Mouse (Mus musculus) hindbrain, embryonic 13.5 days (tissue): Measurements from ENCODE around the gene B430306N03Rik. TPM values are rescaled to one million over a fixed set of nuclear protein-coding genes. Genes with fewer than 3 reads are reported as not detected.

Experiments used
- ATAC-seq: fragments of 200-750 bp; cut with Nextera tagmentation; 2 replicates; pipeline ENCODE4 v1.8.0; 2017; ENCODE audit warnings: moderate TSS enrichment; ENCODE audit not compliant: low FRiP score
- H3K27ac ChIP-seq: fragments of 300-500 bp; sonication (generic); 2 replicates; pipeline ENCODE4 v1.5.1; 2015; ENCODE audit warnings: inconsistent platforms, mild to moderate bottlenecking, moderate library complexity
- H3K27me3 ChIP-seq: fragments of 300-500 bp; sonication (generic); 2 replicates; pipeline ENCODE4 v1.6.1; 2015; ENCODE audit warnings: mild to moderate bottlenecking, inconsistent platforms
- H3K36me3 ChIP-seq: fragments of 300-500 bp; sonication (generic); 2 replicates; pipeline ENCODE4 v1.6.1; 2015; ENCODE audit warnings: mild to moderate bottlenecking, inconsistent platforms
- H3K4me1 ChIP-seq: fragments of 300-500 bp; sonication (generic); replicated peaks from 2 replicates; pipeline ENCODE4 v1.6.1; 2015; ENCODE audit warnings: inconsistent platforms
- H3K4me2 ChIP-seq: fragments of 300-500 bp; sonication (generic); 2 replicates; pipeline ENCODE4 v1.6.1; 2015; ENCODE audit warnings: inconsistent platforms, mild to moderate bottlenecking, moderate library complexity
- H3K4me3 ChIP-seq: fragments of 300-500 bp; sonication (generic); 2 replicates; pipeline ENCODE4 v1.5.1; 2015; ENCODE audit warnings: mild to moderate bottlenecking, inconsistent platforms
- H3K9ac ChIP-seq: fragments of 300-500 bp; sonication (generic); 2 replicates; pipeline ENCODE4 v1.6.1; 2015; ENCODE audit warnings: mild to moderate bottlenecking, inconsistent platforms
- H3K9me3 ChIP-seq: fragments of 300-500 bp; sonication (generic); 2 replicates; pipeline ENCODE4 v1.6.1; 2016; ENCODE audit warnings: inconsistent platforms
- WGBS: fragments of 180-500 bp; shearing (Covaris S2); methylation state at CpG from one replicate; pipeline ENCODE4 v1.1.7; 2015; 5-methylcytosine and 5-hydroxymethylcytosine counted together
- polyA plus RNA-seq: library from polyadenylated mRNA; unstranded; fragments of >200 nt; fragmentation: Nextera tagmentation; extraction: Ambion mirVana; gene quantifications from 2 replicates; pipeline ENCODE4 v1.2.1, GENCODE M21; 2015

The B430306N03Rik gene
- polyA plus RNA-seq, 1 experiment from 2014 or later, result 0.14 TPM

DNA sequence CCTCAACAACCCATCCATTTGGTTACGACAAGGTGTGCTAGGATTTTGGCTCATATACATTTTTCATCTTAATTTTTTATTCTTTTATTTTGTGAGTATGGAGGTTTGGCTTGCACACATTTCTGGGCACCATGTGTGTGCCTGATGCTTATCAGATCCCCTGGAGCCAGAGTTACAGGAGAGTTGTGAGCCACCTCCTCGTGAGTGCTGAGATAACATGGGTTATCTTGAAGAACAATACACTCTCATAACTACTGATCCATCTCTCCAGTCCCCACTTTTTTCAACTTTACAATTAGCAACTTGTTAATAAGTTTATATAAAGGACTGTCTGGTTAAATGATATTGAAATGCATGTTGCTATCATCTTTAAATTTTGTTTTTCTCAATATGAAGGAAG, 5.3 kb downstream of the B430306N03Rik start:
- no peak for ATAC-seq
- Histone ChIP-seq H3K4me3 (no peak overlapping the region), H3K36me3 (no peaks in the 10 kb centered on the region), H3K4me1 (no peaks in the 10 kb centered on the region), H3K9me3 (no peaks in the 10 kb centered on the region), H3K27ac (no peak overlapping the region), H3K9ac (no peak overlapping the region), H3K4me2 (no peak overlapping the region), H3K27me3 (no peaks in the 10 kb centered on the region)
- 87% methylated on average over 2 of the region's 2 CpGs for WGBS

- WGBS, result 65% methylated on average over 3 of the region's 3 CpGs
- no peak overlapping the region for H3K9ac ChIP-seq
- H3K4me2 ChIP-seq, result no peak overlapping the region
- no peaks in the 10 kb centered on the region for H3K27me3 ChIP-seq
- H3K4me3 ChIP-seq, result no peak overlapping the region
- no peaks in the 10 kb centered on the region for H3K36me3 ChIP-seq
- H3K4me1 ChIP-seq, result no peaks in the 10 kb centered on the region
- no peak for ATAC-seq
- H3K9me3 ChIP-seq, result no peaks in the 10 kb centered on the region
- no peak overlapping the region for H3K27ac ChIP-seq
Observed at GRCm38 (mm10) chr17:48323236-48323635, 7.3 kb downstream of the B430306N03Rik start.

DNA sequence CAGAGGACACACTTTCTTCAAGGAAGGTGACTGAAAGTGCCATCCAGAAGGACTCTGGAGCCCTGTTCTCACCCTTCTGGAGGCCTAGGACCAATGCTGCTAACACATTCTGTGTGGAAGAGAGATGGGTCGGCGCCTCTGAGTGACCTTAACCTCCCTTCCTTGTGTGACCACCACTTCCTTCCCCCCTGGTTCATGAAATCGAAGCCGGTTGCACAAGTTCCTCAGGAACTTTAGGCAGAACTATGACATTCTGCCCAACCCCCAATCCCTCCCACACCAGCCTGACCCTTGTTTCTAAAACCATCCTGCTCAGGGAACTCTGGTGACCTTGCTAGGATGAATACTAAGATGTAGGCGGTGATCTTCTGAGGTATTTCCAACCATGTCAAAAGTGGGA, 8.3 kb downstream of the B430306N03Rik start:
- WGBS, result 92% methylated on average over 5 of the region's 5 CpGs
- no peak overlapping the region for H3K4me3 ChIP-seq
- no peak overlapping the region for H3K9ac ChIP-seq
- H3K4me1 ChIP-seq, result no peaks in the 10 kb centered on the region
- H3K27ac ChIP-seq, result no peak overlapping the region
- H3K4me2 ChIP-seq, result no peak overlapping the region
- no peaks in the 10 kb centered on the region for H3K27me3 ChIP-seq
- H3K36me3 ChIP-seq, result no peaks in the 10 kb centered on the region
- no peak for ATAC-seq
- H3K9me3 ChIP-seq, result no peaks in the 10 kb centered on the region

DNA sequence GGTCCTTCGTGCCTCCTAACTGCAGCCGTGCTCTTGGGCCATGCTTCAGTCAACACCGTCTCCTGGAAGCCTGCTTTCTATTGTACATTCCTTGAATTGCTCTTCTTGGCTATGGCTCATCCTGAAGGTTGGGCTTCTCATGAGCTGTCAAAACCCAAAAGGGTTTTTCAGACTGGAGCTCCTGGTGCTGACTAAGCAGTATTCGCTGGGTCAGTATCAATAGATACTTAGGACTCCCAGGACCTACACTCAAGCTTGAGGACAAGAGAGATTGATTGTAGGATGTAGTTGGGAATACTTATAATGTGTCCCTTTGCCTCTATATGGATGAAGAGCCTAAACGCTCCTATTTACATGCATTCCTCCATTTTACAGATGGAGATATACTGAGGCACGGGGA, 9.2 kb downstream of the B430306N03Rik start:
- H3K4me2 ChIP-seq, result no peak overlapping the region
- no peaks in the 10 kb centered on the region for H3K4me1 ChIP-seq
- ATAC-seq, result no peak
- H3K9me3 ChIP-seq, result no peaks in the 10 kb centered on the region
- 97% methylated on average over 6 of the region's 6 CpGs for whole genome bisulfite sequencing
- H3K9ac ChIP-seq, result no peak overlapping the region
- no peak overlapping the region for H3K27ac ChIP-seq
- H3K27me3 ChIP-seq, result no peaks in the 10 kb centered on the region
- no peak overlapping the region for H3K4me3 ChIP-seq
- H3K36me3 ChIP-seq, result no peaks in the 10 kb centered on the region

- Histone ChIP-seq H3K4me3 (no peak overlapping the region), H3K4me2 (no peak overlapping the region), H3K9ac (no peak overlapping the region), H3K27me3 (no peaks in the 10 kb centered on the region), H3K36me3 (no peaks in the 10 kb centered on the region), H3K27ac (no peak overlapping the region), H3K9me3 (no peaks in the 10 kb centered on the region), H3K4me1 (no peaks in the 10 kb centered on the region)
- 93% methylated on average over 11 of the region's 11 CpGs for WGBS
- ATAC-seq, result no peak
Observed at GRCm38 (mm10) chr17:48325638-48326037, 9.7 kb downstream of the B430306N03Rik start.

DNA sequence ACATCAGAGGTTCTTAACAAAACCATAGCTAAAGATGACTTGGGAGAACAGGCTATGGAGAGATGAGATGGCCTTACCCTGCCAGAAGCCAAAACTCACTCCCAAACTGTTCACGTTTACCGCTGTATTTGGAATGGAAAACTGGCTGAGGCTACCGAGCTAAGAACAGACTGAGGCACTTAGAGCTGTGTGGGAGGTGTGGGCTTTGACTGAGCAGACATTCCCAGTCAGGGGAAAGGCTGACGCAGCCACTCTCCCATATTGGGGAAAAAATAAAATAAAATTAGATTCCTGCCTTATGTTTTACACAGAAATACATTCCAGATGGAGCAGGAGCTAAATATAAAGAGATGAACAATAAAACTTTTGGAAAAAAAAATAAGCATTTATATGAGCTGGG, 10.7 kb downstream of the B430306N03Rik start:
- Histone ChIP-seq H3K9ac (no peak overlapping the region), H3K9me3 (no peaks in the 10 kb centered on the region), H3K27me3 (no peaks in the 10 kb centered on the region), H3K4me2 (no peak overlapping the region), H3K4me3 (no peak overlapping the region), H3K27ac (no peak overlapping the region), H3K4me1 (no peaks in the 10 kb centered on the region), H3K36me3 (no peaks in the 10 kb centered on the region)
- ATAC-seq, result no peak
- WGBS, result 86% methylated on average over 4 of the region's 4 CpGs

- H3K4me1 ChIP-seq, result no peaks in the 10 kb centered on the region
- H3K9me3 ChIP-seq, result no peaks in the 10 kb centered on the region
- H3K27me3 ChIP-seq, result no peaks in the 10 kb centered on the region
- no peaks in the 10 kb centered on the region for H3K36me3 ChIP-seq
- no peak for ATAC-seq
- no peak overlapping the region for H3K4me3 ChIP-seq
- H3K9ac ChIP-seq, result no peak overlapping the region
- no peak overlapping the region for H3K27ac ChIP-seq
- 91% methylated on average over 2 of the region's 2 CpGs for WGBS
- H3K4me2 ChIP-seq, result no peak overlapping the region
Observed at GRCm38 (mm10) chr17:48332524-48332923, 16.6 kb downstream of the B430306N03Rik start.

DNA sequence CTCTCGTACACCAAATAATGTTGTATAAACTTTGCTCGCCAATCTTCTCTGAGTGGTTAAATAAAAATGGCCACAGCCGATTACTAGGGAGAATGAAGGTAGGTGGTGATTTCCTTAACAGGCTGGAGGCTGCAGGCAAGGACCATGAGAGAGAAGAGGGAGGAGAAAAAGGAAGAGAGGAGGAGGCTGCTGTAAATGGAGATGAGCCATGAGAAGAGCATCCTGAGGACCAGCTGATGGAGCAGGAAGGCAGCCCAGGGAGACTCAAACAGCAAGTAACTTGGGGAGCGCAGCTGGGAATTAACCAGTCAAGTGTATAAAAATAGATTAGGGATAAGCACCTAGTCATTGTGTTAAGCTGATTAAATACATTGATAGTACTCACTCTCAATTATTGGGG, 18.2 kb downstream of the B430306N03Rik start:
- no peak for ATAC-seq
- H3K9ac ChIP-seq, result no peak overlapping the region
- no peak overlapping the region for H3K4me2 ChIP-seq
- no peaks in the 10 kb centered on the region for H3K36me3 ChIP-seq
- H3K4me1 ChIP-seq, result no peaks in the 10 kb centered on the region
- 94% methylated on average over 4 of the region's 4 CpGs for WGBS
- H3K27me3 ChIP-seq, result no peaks in the 10 kb centered on the region
- H3K4me3 ChIP-seq, result no peak overlapping the region
- H3K27ac ChIP-seq, result no peak overlapping the region
- H3K9me3 ChIP-seq, result no peaks in the 10 kb centered on the region

- Histone ChIP-seq H3K4me2 (no peak overlapping the region), H3K36me3 (no peaks in the 10 kb centered on the region), H3K27ac (no peak overlapping the region), H3K9me3 (no peaks in the 10 kb centered on the region), H3K4me3 (no peak overlapping the region), H3K4me1 (no peaks in the 10 kb centered on the region), H3K27me3 (no peaks in the 10 kb centered on the region), H3K9ac (no peak overlapping the region)
- WGBS, result 2% methylated on average over 6 of the region's 6 CpGs
- no peak for ATAC-seq
Observed at GRCm38 (mm10) chr17:48336857-48337256, 20.9 kb downstream of the B430306N03Rik start.

DNA sequence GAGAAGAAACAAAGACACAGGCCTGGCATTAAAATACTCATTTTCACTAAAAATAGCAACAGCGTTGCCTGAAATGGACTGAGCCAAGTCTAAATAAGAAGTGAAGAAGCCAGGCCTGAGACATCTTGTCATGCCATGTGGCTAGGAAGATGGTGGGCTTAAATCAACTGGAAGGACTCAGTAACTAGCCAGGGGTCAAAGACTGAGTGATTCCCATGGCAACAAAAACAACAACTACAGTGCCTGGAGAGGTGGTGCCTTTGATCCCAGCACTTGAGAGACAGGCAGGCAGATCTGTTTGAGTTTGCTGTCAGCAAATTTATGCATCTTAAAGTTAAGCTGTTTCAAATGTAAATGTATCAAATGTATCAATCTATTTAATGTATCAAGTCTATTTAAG, 24.3 kb downstream of the B430306N03Rik start:
- ATAC-seq, result no peak

DNA sequence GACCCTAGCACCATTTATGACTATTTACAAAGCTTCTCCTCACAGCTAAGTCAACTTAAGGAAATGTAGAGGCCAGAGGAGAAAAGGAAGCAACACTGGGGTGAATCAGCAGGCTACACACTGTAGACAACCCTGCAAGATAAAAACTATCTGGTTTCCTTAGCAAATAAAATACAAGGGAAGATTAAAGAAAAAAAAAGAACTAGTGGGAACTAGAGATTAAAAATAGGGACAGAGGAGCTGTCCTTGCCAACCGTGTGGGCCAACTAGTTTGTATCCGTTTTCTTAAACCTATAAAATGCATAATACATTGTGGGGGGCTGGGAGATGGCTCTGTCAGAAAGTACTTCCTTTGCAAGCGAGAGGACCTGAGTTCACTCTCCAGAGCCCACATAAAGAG, 26.0 kb downstream of the B430306N03Rik start:
- no peaks in the 10 kb centered on the region for H3K9me3 ChIP-seq
- no peaks in the 10 kb centered on the region for H3K4me1 ChIP-seq
- H3K27ac ChIP-seq, result no peak overlapping the region
- no peaks in the 10 kb centered on the region for H3K27me3 ChIP-seq
- no peak overlapping the region for H3K9ac ChIP-seq
- no peak for ATAC-seq
- H3K36me3 ChIP-seq, result no peaks in the 10 kb centered on the region
- no peak overlapping the region for H3K4me3 ChIP-seq
- WGBS, result 85% methylated on average over 3 of the region's 3 CpGs
- H3K4me2 ChIP-seq, result no peak overlapping the region

More for the DNA sequence above, 24.3 kb downstream of the B430306N03Rik start:
- H3K9ac ChIP-seq, result no peak overlapping the region
- no peak overlapping the region for H3K27ac ChIP-seq
- H3K36me3 ChIP-seq, result no peaks in the 10 kb centered on the region
- no peaks in the 10 kb centered on the region for H3K4me1 ChIP-seq
- H3K9me3 ChIP-seq, result no peaks in the 10 kb centered on the region
- no peak overlapping the region for H3K4me3 ChIP-seq
- H3K4me2 ChIP-seq, result no peak overlapping the region
- no peaks in the 10 kb centered on the region for H3K27me3 ChIP-seq
- WGBS, result 92% methylated on average over 1 of the region's 1 CpGs

DNA sequence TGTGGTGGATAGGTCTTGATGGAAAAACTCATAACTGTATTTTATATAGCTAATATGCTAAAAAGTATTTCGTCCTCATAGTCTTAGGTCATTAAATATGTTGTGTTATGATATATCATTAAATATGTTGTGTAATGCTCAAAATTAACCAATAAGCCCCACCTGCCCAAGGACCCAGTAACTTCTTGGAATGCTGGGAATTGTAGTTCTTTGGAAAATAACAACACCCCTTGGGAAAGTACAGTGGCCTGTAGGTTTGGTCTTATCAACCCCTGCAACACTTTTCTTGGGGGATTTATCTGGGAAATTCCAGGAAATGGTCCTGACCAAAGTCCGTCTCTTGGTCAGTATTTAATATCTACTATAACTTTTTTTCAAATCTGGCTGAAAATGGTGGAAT, 27.1 kb downstream of the B430306N03Rik start:
- no peaks in the 10 kb centered on the region for H3K36me3 ChIP-seq
- H3K4me2 ChIP-seq, result no peak overlapping the region
- H3K27me3 ChIP-seq, result no peaks in the 10 kb centered on the region
- no peaks in the 10 kb centered on the region for H3K4me1 ChIP-seq
- H3K27ac ChIP-seq, result no peak overlapping the region
- ATAC-seq, result no peak
- WGBS, result 92% methylated on average over 2 of the region's 2 CpGs
- H3K4me3 ChIP-seq, result no peak overlapping the region
- H3K9me3 ChIP-seq, result no peaks in the 10 kb centered on the region
- H3K9ac ChIP-seq, result no peak overlapping the region

DNA sequence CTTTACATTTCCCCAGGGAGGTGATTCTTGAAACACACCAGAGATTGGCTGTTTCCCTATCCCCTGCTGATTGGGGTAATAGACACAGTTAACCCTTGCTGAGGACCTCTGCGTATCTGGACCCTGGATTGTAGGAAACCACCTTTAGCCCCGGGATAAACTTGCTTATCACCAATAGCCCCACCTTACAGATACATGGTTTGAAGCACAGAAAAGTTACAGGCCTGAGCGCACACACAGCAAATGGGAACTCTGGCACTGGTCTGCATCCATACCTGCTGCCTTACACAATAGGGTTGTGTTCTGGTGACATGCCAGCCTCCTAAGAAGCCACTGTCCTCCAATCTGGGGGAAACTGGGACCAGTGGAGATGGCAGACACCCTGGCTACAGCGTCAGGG, 29.9 kb downstream of the B430306N03Rik start:
- ATAC-seq, result no peak
- 84% methylated on average over 4 of the region's 4 CpGs for WGBS
- no peak overlapping the region for H3K27ac ChIP-seq

DNA sequence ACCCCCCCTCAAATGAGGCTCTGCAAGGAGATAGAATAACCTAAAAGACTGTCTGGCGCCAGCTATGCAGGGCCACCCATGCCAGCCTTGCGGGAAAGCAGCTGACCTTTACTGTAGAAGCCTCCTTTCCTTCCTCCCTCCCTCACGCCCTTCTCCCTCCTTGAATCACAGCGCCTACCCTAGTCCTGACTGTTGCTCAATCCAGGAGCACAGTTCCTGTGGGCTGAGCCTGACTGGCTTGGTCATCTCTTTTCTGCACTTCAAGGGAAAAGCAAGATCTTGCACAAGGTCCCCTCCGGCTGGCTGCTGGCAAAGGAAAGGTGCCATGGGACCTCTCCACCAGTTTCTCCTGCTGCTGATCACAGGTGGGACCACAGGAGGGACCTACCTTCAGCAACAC, 30.3 kb downstream of the B430306N03Rik start, which contains the start of gene Trem2:
Gene Trem2 (plus strand): TSS at position 171 of the 400 bp plus-strand sequence.
- no peak for ATAC-seq
- Histone ChIP-seq H3K36me3 (no peaks in the 10 kb centered on the region), H3K27me3 (no peaks in the 10 kb centered on the region), H3K4me3 (no peak within 1 kb of the TSS), H3K27ac (no peak within 1 kb of the TSS), H3K4me1 (no peaks in the 10 kb centered on the region), H3K9me3 (no peaks in the 10 kb centered on the region), H3K9ac (no peak within 1 kb of the TSS), H3K4me2 (no peak within 1 kb of the TSS)
- WGBS, result 80% methylated on average over 5 of the region's 5 CpGs

More for the DNA sequence above, 29.9 kb downstream of the B430306N03Rik start:
- H3K4me1 ChIP-seq, result no peaks in the 10 kb centered on the region
- no peak overlapping the region for H3K9ac ChIP-seq
- H3K4me2 ChIP-seq, result no peak overlapping the region
- H3K4me3 ChIP-seq, result no peak overlapping the region
- no peaks in the 10 kb centered on the region for H3K27me3 ChIP-seq
- H3K9me3 ChIP-seq, result no peaks in the 10 kb centered on the region
- no peaks in the 10 kb centered on the region for H3K36me3 ChIP-seq
